8 mouse cellular contexts compared by ENCODE assay signal in the genomic region with DNA sequence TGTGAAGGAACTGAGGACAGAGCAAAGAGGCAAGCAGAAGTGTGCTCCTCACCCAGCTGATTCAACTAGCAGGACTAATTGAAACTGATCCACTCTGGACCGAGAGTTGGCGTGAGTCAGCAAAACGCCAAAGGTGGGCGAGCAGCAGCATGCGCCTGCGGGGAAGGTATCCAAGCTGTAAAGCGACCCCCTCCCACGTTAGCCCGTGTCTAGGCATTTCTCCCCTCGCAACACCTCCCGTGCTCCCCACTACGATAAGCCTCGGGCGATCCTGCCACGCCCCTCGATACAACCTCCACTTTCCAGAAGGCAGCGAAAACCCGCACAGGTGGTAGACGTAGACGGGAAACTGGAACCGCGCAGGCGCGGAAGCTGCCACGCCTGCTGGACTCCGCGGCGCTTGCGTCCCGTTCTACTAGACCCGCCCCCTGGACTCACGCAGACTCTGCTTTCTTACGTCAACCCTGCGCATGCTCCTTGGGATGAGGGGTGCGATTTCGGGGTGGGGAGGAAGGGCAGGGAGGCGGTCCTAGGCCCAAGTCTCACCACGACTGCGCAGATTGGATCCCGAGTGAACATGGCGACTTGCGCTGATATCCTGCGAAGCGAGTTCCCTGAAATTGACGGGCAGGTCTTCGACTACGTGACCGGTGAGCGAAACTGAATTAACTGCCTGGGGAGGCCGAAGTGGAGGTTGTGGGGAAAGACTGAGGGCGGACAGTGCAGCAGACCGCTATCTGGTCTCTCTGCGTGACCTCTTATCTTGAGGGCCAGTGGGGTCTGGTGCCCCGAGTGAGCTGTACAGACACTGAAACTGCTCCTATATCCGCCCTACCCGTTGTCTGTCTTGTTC. TPM values are rescaled to one million over a fixed set of nuclear protein-coding genes. Genes with fewer than 3 reads are reported as not detected.
DNase-seq lines count a peak whose midpoint lies in the region; ATAC-seq lines count a peak whose summit lies in the region.

TSS of gene Abcf3 (plus strand) at position 482 of the 853 bp plus-strand sequence.

- H3K4me1 ChIP-seq in forebrain, embryonic 14.5 days (ENCODE audit: control insufficient read depth, insufficient read depth, low read length), result peaks cover 10% of the 10 kb centered on the region
- peaks cover 23% of the 10 kb centered on the region for H3K4me1 ChIP-seq in neural tube, embryonic 15.5 days

- no peaks in the 10 kb centered on the region for H3K9me3 ChIP-seq in forebrain, embryonic 14.5 days (replicated peaks; ENCODE audit: control insufficient read depth, low read length)
- no peaks in the 10 kb centered on the region for H3K9me3 ChIP-seq in neural tube, embryonic 15.5 days (replicated peaks)

- under 1% methylated on average over 56 of the region's 56 CpGs for WGBS in forebrain, embryonic 14.5 days
- under 1% methylated on average over 56 of the region's 56 CpGs for WGBS in neural tube, embryonic 15.5 days

- no peaks in the 10 kb centered on the region for H3K27me3 ChIP-seq in forebrain, embryonic 14.5 days (replicated peaks; ENCODE audit: control insufficient read depth, insufficient read depth, low read length)
- H3K27me3 ChIP-seq in neural tube, embryonic 15.5 days (replicated peaks), result no peaks in the 10 kb centered on the region

- peak; percentile 98 for ATAC-seq in forebrain, embryonic 14.5 days
- peak; percentile 98 for ATAC-seq in neural tube, embryonic 15.5 days (ENCODE audit: low FRiP score)

- intact Hi-C loops in heart, postnatal 14 days (cut with DNase I), result loop anchor here (5.0 kb wide), 1 partner anchor 64 kb away; the partner anchor contains the start of genes Alg3, Eef1akmt4 and Gm49333

- peak within 1 kb of the TSS; percentile 79 for H3K4me3 ChIP-seq in forebrain, embryonic 14.5 days (ENCODE audit: low read depth, low read length)
- peak within 1 kb of the TSS; percentile 89 for H3K4me3 ChIP-seq in neural tube, embryonic 15.5 days (replicated peaks)

- H3K27ac ChIP-seq in forebrain, embryonic 14.5 days (ENCODE audit: low read depth, low read length), result peak within 1 kb of the TSS; percentile 44; the same call in 1 of the 2 replicates
- H3K27ac ChIP-seq in neural tube, embryonic 15.5 days (replicated peaks), result peak within 1 kb of the TSS; percentile 79

- H3K36me3 ChIP-seq in forebrain, embryonic 14.5 days (ENCODE audit: control insufficient read depth, insufficient read depth, low read length), result peaks cover 63% of the 10 kb centered on the region
- H3K36me3 ChIP-seq in neural tube, embryonic 15.5 days, result peaks cover 59% of the 10 kb centered on the region

- peak; percentile 100 for DNase-seq in ES-CJ7 (ENCODE audit: low read depth, low spot score)
- peak; percentile 98 for DNase-seq in cerebellum, adult 11 months
- peak; percentile 100 for DNase-seq in forebrain, embryonic 14.5 days (ENCODE audit: low spot score)
- DNase-seq in heart, postnatal 14 days, result peak; percentile 96 to 97
- DNase-seq in layer of hippocampus, adult 11-12 months (ENCODE audit: low spot score), result peak; percentile 98
- peak; percentile 99 for DNase-seq in lung, adult 18-20 months
- peak; percentile 99 for DNase-seq in testis, postnatal 14 days (ENCODE audit: low spot score)

- peak within 1 kb of the TSS; percentile 85 for H3K9ac ChIP-seq in forebrain, embryonic 14.5 days (ENCODE audit: low read length)
- H3K9ac ChIP-seq in neural tube, embryonic 15.5 days (replicated peaks), result peak within 1 kb of the TSS; percentile 93

- H3K4me2 ChIP-seq in forebrain, embryonic 14.5 days (ENCODE audit: low read length), result peak within 1 kb of the TSS; percentile 94
- peak within 1 kb of the TSS; percentile 84 for H3K4me2 ChIP-seq in neural tube, embryonic 15.5 days

RNA-seq across cellular contexts. Expression of gene Abcf3, which starts in this region (rescaled TPM):
- 64.8 and 74.4 TPM in 2 replicates for polyA plus RNA-seq in forebrain, embryonic 14.5 days (2014; fragmentation: Nextera tagmentation; extraction: Ambion mirVana)
- total RNA-seq in heart, postnatal 14 days (2021), result 10 to 100 TPM; 69.1 to 72.7 TPM
- 91.1 and 93.2 TPM in 2 replicates for polyA plus RNA-seq in neural tube, embryonic 15.5 days (2015; fragmentation: Nextera tagmentation; extraction: Ambion mirVana)

Comparison
In these comparisons a context has a peak if more than half of its experiments do, and no peak if none do; other contexts are left out.
1. Peak in every context shown above with its lines: DNase-seq, ATAC-seq, H3K4me3 ChIP-seq and H3K27ac ChIP-seq.